Mouse (Mus musculus) cerebellum, adult (tissue): ENCODE results near the gene Slc11a1.
"Not testable (repeated sequence)": the region's sequence is repeated elsewhere in the genome, so short reads cannot be mapped to it uniquely, and the experiment has no call there.

ENCODE experiments used
- ATAC-seq: cut with Nextera tagmentation; 2 replicates; pipeline ENCODE4 v1.9.2; 2017; ENCODE audit warnings: mild to moderate bottlenecking, moderate library complexity, mixed read lengths; ENCODE audit not compliant: insufficient number of reproducible peaks, low FRiP score, low TSS enrichment

The Slc11a1 gene

GRCm38 (mm10) chr1:74386363-74386713, 11.3 kb downstream of the Slc11a1 start:
- ATAC-seq: no peak

- ATAC-seq: peak; percentile 85
These were observed 11.9 kb downstream of the Slc11a1 start for GRCm38 (mm10) chr1:74386714-74387385.

GRCm38 (mm10) chr1:74387386-74387988, 12.5 kb downstream of the Slc11a1 start:
- no peak for ATAC-seq

GRCm38 (mm10) chr1:74388398-74388920, 13.5 kb downstream of the Slc11a1 start:
- no peak for ATAC-seq

GRCm38 (mm10) chr1:74389831-74390286, 14.9 kb downstream of the Slc11a1 start:
- no peak for ATAC-seq

GRCm38 (mm10) chr1:74390287-74390906, 15.4 kb downstream of the Slc11a1 start:
- ATAC-seq: no peak

- ATAC-seq: peak; percentile 71
These were observed 16.1 kb downstream of the Slc11a1 start, which contains the start of gene Ctdsp1 for GRCm38 (mm10) chr1:74390924-74391748. Gene Ctdsp1 (plus strand): TSS chr1:74391509.

- no peak for ATAC-seq
These were observed 16.9 kb downstream of the Slc11a1 start for GRCm38 (mm10) chr1:74391844-74392441.

GRCm38 (mm10) chr1:74392446-74392994, 17.5 kb downstream of the Slc11a1 start:
- no peak for ATAC-seq

- no peak for ATAC-seq
These were observed 18.0 kb downstream of the Slc11a1 start for GRCm38 (mm10) chr1:74393010-74393409.

- no peak for ATAC-seq
These were observed 18.7 kb downstream of the Slc11a1 start for GRCm38 (mm10) chr1:74393697-74394096.

- ATAC-seq: no peak
These were observed 19.3 kb downstream of the Slc11a1 start for GRCm38 (mm10) chr1:74394311-74394710.

- no peak for ATAC-seq
These were observed 19.9 kb downstream of the Slc11a1 start for GRCm38 (mm10) chr1:74394858-74395257.

- no peak for ATAC-seq
These were observed 20.3 kb downstream of the Slc11a1 start for GRCm38 (mm10) chr1:74395290-74395689.

GRCm38 (mm10) chr1:74396456-74397222, 21.6 kb downstream of the Slc11a1 start:
- ATAC-seq: not testable (repeated sequence)

- peak; percentile 82 for ATAC-seq
These were observed 22.4 kb downstream of the Slc11a1 start for GRCm38 (mm10) chr1:74397268-74397918.

- ATAC-seq: peak; percentile 24
These were observed 23.0 kb downstream of the Slc11a1 start for GRCm38 (mm10) chr1:74397919-74398451.

- no peak for ATAC-seq
These were observed 25.5 kb downstream of the Slc11a1 start for GRCm38 (mm10) chr1:74400531-74400930.
